Mouse (Mus musculus): ENCODE measurements at regions not wholly inside any gene's neighbourhood (a gene's known extent, or its start where the extent isn't known, plus 50 kb on each side); places are given as distances from the start of the nearest gene placed in this dataset.

GRCm38 (mm10) chr1:186374009-186374649 is 257.0 kb upstream of the Lyplal1 start:
- no peak for DNase-seq
- Histone ChIP-seq H3K4me1 (ENCODE audit: control insufficient read depth, insufficient read depth, low read length) (no peaks in the 10 kb centered on the region), H3K4me3 (replicated peaks; ENCODE audit: extremely low read depth, low read depth, low read length) (no peak overlapping the region)
- WGBS: 43% methylated on average over 9 of the region's 9 CpGs
- TF ChIP-seq POLR2A (IDR thresholded peaks at IDR 0.05; ENCODE audit: borderline replicate concordance, extremely low read depth, low read depth, low read length): no peak
- no peak for TF ChIP-seq CTCF (IDR thresholded peaks at IDR 0.05; ENCODE audit: insufficient read depth, low read length)

- TF ChIP-seq CTCF (IDR thresholded peaks at IDR 0.05; ENCODE audit: insufficient read depth, low read length) (no peak), POLR2A (IDR thresholded peaks at IDR 0.05; ENCODE audit: borderline replicate concordance, extremely low read depth, low read depth, low read length) (no peak)
- no peak overlapping the region for H3K4me3 ChIP-seq (replicated peaks; ENCODE audit: extremely low read depth, low read depth, low read length)
- no peak for DNase-seq
- H3K4me1 ChIP-seq (ENCODE audit: control insufficient read depth, insufficient read depth, low read length): no peaks in the 10 kb centered on the region
- 74% methylated on average over 4 of the region's 4 CpGs for WGBS
Observed at GRCm38 (mm10) chr1:186373386-186373785, 256.3 kb upstream of the Lyplal1 start.

- WGBS: 94% methylated on average over 2 of the region's 2 CpGs
- no peak for DNase-seq
- TF ChIP-seq POLR2A (IDR thresholded peaks at IDR 0.05; ENCODE audit: borderline replicate concordance, extremely low read depth, low read depth, low read length) (no peak), CTCF (IDR thresholded peaks at IDR 0.05; ENCODE audit: insufficient read depth, low read length) (no peak)
- Histone ChIP-seq H3K4me3 (replicated peaks; ENCODE audit: extremely low read depth, low read depth, low read length) (no peak overlapping the region), H3K4me1 (ENCODE audit: control insufficient read depth, insufficient read depth, low read length) (no peaks in the 10 kb centered on the region)
Observed at GRCm38 (mm10) chr1:186372770-186373353, 255.8 kb upstream of the Lyplal1 start.

GRCm38 (mm10) chr1:186363356-186363755 is 246.2 kb upstream of the Lyplal1 start:
- 81% methylated on average over 4 of the region's 4 CpGs for WGBS
- DNase-seq: no peak
- Histone ChIP-seq H3K4me1 (ENCODE audit: control insufficient read depth, insufficient read depth, low read length) (no peaks in the 10 kb centered on the region), H3K4me3 (replicated peaks; ENCODE audit: extremely low read depth, low read depth, low read length) (no peak overlapping the region)
- no peak for TF ChIP-seq POLR2A (IDR thresholded peaks at IDR 0.05; ENCODE audit: borderline replicate concordance, extremely low read depth, low read depth, low read length)
- TF ChIP-seq CTCF (IDR thresholded peaks at IDR 0.05; ENCODE audit: insufficient read depth, low read length): no peak

- WGBS: 37% methylated on average over 15 of the region's 15 CpGs
- TF ChIP-seq CTCF (IDR thresholded peaks at IDR 0.05; ENCODE audit: insufficient read depth, low read length): no peak
- no peak for TF ChIP-seq POLR2A (IDR thresholded peaks at IDR 0.05; ENCODE audit: borderline replicate concordance, extremely low read depth, low read depth, low read length)
- Histone ChIP-seq H3K4me3 (replicated peaks; ENCODE audit: extremely low read depth, low read depth, low read length) (peak overlapping the region; percentile 51), H3K4me1 (ENCODE audit: control insufficient read depth, insufficient read depth, low read length) (no peaks in the 10 kb centered on the region)
- peak; percentile 11 for DNase-seq
Observed at GRCm38 (mm10) chr1:186358011-186358670, 241.0 kb upstream of the Lyplal1 start.

GRCm38 (mm10) chr1:186354742-186355141 is 237.6 kb upstream of the Lyplal1 start:
- DNase-seq: no peak
- TF ChIP-seq CTCF (IDR thresholded peaks at IDR 0.05; ENCODE audit: insufficient read depth, low read length) (no peak), POLR2A (IDR thresholded peaks at IDR 0.05; ENCODE audit: borderline replicate concordance, extremely low read depth, low read depth, low read length) (no peak)
- Histone ChIP-seq H3K4me1 (ENCODE audit: control insufficient read depth, insufficient read depth, low read length) (no peaks in the 10 kb centered on the region), H3K4me3 (replicated peaks; ENCODE audit: extremely low read depth, low read depth, low read length) (no peak overlapping the region)
- WGBS: 66% methylated on average over 6 of the region's 6 CpGs

DNA sequence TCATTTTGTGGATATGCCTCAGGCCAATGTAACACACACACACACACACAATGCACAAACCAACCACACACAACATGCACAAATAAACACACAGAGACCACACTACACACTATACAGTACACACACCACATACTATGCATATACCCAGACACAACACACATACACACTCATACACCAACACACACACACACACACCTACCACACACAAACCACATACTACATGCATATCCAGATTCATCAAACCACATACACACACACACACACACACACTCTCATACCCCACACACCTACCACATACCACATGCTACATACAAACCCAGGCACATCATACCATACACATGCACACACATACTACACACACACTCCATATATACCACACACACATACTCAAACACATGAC is 237.0 kb upstream of the Lyplal1 start:
- no peak overlapping the region for H3K4me3 ChIP-seq (replicated peaks; ENCODE audit: extremely low read depth, low read depth, low read length)
- TF ChIP-seq CTCF (IDR thresholded peaks at IDR 0.05; ENCODE audit: insufficient read depth, low read length) (no peak), POLR2A (IDR thresholded peaks at IDR 0.05; ENCODE audit: borderline replicate concordance, extremely low read depth, low read depth, low read length) (no peak)
- DNase-seq: no peak

DNA sequence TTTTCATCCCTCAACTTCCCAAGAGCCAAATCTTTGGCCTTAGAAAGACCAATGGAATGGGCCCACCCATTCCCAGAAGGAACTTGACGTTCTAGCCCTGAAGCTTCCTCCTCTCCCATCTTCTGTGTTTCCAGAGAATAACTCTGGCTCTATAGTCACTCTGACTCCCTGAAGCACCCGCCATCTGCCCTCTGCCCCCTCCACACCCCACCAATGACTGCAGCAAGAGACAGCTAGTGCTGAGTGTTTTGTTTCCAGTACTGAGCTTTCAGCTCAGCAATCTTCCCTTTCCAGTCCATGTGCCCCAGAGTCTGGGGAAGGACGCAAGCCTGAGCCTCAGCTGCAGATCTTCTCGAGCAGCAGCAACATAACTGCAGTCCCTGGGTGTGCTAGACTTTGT is 233.3 kb upstream of the Lyplal1 start:
- DNase-seq: no peak
- no peak overlapping the region for H3K4me3 ChIP-seq (replicated peaks; ENCODE audit: extremely low read depth, low read depth, low read length)
- WGBS: 87% methylated on average over 4 of the region's 4 CpGs
- H3K4me1 ChIP-seq (ENCODE audit: control insufficient read depth, insufficient read depth, low read length): no peaks in the 10 kb centered on the region
- TF ChIP-seq POLR2A (IDR thresholded peaks at IDR 0.05; ENCODE audit: borderline replicate concordance, extremely low read depth, low read depth, low read length): no peak
- TF ChIP-seq CTCF (IDR thresholded peaks at IDR 0.05; ENCODE audit: insufficient read depth, low read length): no peak

More for the DNA sequence above, 237.0 kb upstream of the Lyplal1 start:
- no peaks in the 10 kb centered on the region for H3K4me1 ChIP-seq (ENCODE audit: control insufficient read depth, insufficient read depth, low read length)

- Histone ChIP-seq H3K4me1 (ENCODE audit: control insufficient read depth, insufficient read depth, low read length) (no peaks in the 10 kb centered on the region), H3K4me3 (replicated peaks; ENCODE audit: extremely low read depth, low read depth, low read length) (no peak overlapping the region)
- TF ChIP-seq CTCF (IDR thresholded peaks at IDR 0.05; ENCODE audit: insufficient read depth, low read length) (no peak), POLR2A (IDR thresholded peaks at IDR 0.05; ENCODE audit: borderline replicate concordance, extremely low read depth, low read depth, low read length) (no peak)
- WGBS: 76% methylated on average over 2 of the region's 2 CpGs
- no peak for DNase-seq
Observed at GRCm38 (mm10) chr1:186349966-186350365, 232.9 kb upstream of the Lyplal1 start.

Measured in lung, adult 2 months (tissue).